Mouse (Mus musculus) kidney, postnatal 0 days (tissue): ENCODE measurements around the gene Cd300ld5. TPM values are rescaled to one million over a fixed set of nuclear protein-coding genes. Genes with fewer than 3 reads are reported as not detected.

Source experiments
- ATAC-seq: fragments of 200-750 bp; cut with Nextera tagmentation; replicated peaks from 2 replicates; pipeline ENCODE4 v1.8.0; 2017; ENCODE audit warnings: low read depth, moderate number of reproducible peaks, moderate TSS enrichment, moderate library complexity; ENCODE audit not compliant: low FRiP score
- DNase-seq: peaks from one replicate; pipeline ENCODE4 v3.0.0-alpha.2; 2016; ENCODE audit warnings: low spot score
- H3K27ac ChIP-seq: fragments of 300-500 bp; sonication (generic); 2 replicates; pipeline ENCODE4 v1.5.1; 2014; ENCODE audit warnings: mild to moderate bottlenecking
- H3K27me3 ChIP-seq: fragments of 300-500 bp; sonication (generic); 2 replicates; pipeline ENCODE4 v1.6.1; 2014; ENCODE audit warnings: low read length, mixed read lengths; ENCODE audit not compliant: insufficient read depth
- H3K36me3 ChIP-seq: fragments of 300-500 bp; sonication (generic); 2 replicates; pipeline ENCODE4 v1.6.1; 2014; ENCODE audit warnings: low read length, mixed read lengths; ENCODE audit not compliant: insufficient read depth
- H3K4me1 ChIP-seq: fragments of 300-500 bp; sonication (generic); replicated peaks from 2 replicates; pipeline ENCODE4 v1.6.1; 2014; ENCODE audit warnings: antibody characterized with exemption, low read length, mixed read lengths; ENCODE audit not compliant: insufficient read depth
- H3K4me2 ChIP-seq: fragments of 300-500 bp; sonication (generic); 2 replicates; pipeline ENCODE4 v1.6.1; 2014; ENCODE audit warnings: mild to moderate bottlenecking, low read length, moderate library complexity, mixed read lengths
- H3K4me3 ChIP-seq: fragments of 300-500 bp; sonication (generic); replicated peaks from 2 replicates; pipeline ENCODE4 v1.5.1; 2014; ENCODE audit warnings: low read depth, low read length
- H3K9ac ChIP-seq: fragments of 300-500 bp; sonication (generic); 2 replicates; pipeline ENCODE4 v1.6.1; 2014; ENCODE audit warnings: low read depth, low read length
- H3K9me3 ChIP-seq: fragments of 300-500 bp; sonication (generic); replicated peaks from 2 replicates; pipeline ENCODE4 v1.6.1; 2016; ENCODE audit warnings: low read length, inconsistent platforms, mixed read lengths
- CTCF ChIP-seq: IDR thresholded peaks from 2 replicates; pipeline ENCODE4 v1.5.1; 2016; ENCODE audit warnings: antibody characterized with exemption, low read depth, mild to moderate bottlenecking, moderate library complexity
- WGBS: fragments of 180-500 bp; shearing (Covaris S2); extraction: QIAGEN DNeasy Blood & Tissue Kit; methylation state at CpG from one replicate; pipeline ENCODE4 v1.1.7; 2014; 5-methylcytosine and 5-hydroxymethylcytosine counted together
- polyA plus RNA-seq: library from polyadenylated mRNA; unstranded; fragments of >200 nt; fragmentation: Nextera tagmentation; extraction: Ambion mirVana; gene quantifications from 2 replicates; pipeline ENCODE4 v1.2.1, GENCODE M21; 2015

Gene Cd300ld5
- polyA plus RNA-seq, 1 experiment from 2014 or later, result not detected

- Histone ChIP-seq H3K9ac (no peak overlapping the region), H3K9me3 (no peaks in the 10 kb centered on the region), H3K36me3 (no peaks in the 10 kb centered on the region), H3K4me3 (no peak overlapping the region), H3K27ac (no peak overlapping the region), H3K4me1 (no peaks in the 10 kb centered on the region), H3K4me2 (no peak overlapping the region), H3K27me3 (no peaks in the 10 kb centered on the region)
- 67% methylated on average over 3 of the region's 3 CpGs for WGBS
- no peak for TF ChIP-seq CTCF
- DNase-seq (no peak), ATAC-seq (no peak; the same call in 1 of the 2 replicates)
Observed at GRCm38 (mm10) chr11:115081373-115081772, 43.8 kb upstream of the Cd300ld5 start.

GRCm38 (mm10) chr11:115080886-115081285 is 43.3 kb upstream of the Cd300ld5 start:
- DNase-seq (peak; percentile 75), ATAC-seq (no peak)
- no peak overlapping the region for H3K4me3 ChIP-seq
- H3K4me2 ChIP-seq, result no peak overlapping the region
- no peaks in the 10 kb centered on the region for H3K36me3 ChIP-seq
- H3K9ac ChIP-seq, result no peak overlapping the region
- H3K27me3 ChIP-seq, result no peaks in the 10 kb centered on the region
- H3K9me3 ChIP-seq, result no peaks in the 10 kb centered on the region
- H3K27ac ChIP-seq, result no peak overlapping the region
- peak; percentile 85 for TF ChIP-seq CTCF
- H3K4me1 ChIP-seq, result no peaks in the 10 kb centered on the region
- 34% methylated on average over 13 of the region's 13 CpGs for WGBS

GRCm38 (mm10) chr11:115078680-115079079 is 41.1 kb upstream of the Cd300ld5 start:
- ATAC-seq (no peak), DNase-seq (no peak)
- Histone ChIP-seq H3K4me2 (no peak overlapping the region), H3K9me3 (no peaks in the 10 kb centered on the region), H3K27me3 (no peaks in the 10 kb centered on the region), H3K4me1 (no peaks in the 10 kb centered on the region), H3K9ac (no peak overlapping the region), H3K36me3 (no peaks in the 10 kb centered on the region), H3K4me3 (no peak overlapping the region), H3K27ac (no peak overlapping the region)
- WGBS, result 76% methylated on average over 5 of the region's 5 CpGs
- TF ChIP-seq CTCF, result no peak

GRCm38 (mm10) chr11:115077436-115077835 is 39.9 kb upstream of the Cd300ld5 start:
- Histone ChIP-seq H3K27ac (no peak overlapping the region), H3K36me3 (no peaks in the 10 kb centered on the region), H3K4me3 (no peak overlapping the region), H3K27me3 (no peaks in the 10 kb centered on the region), H3K4me2 (no peak overlapping the region), H3K9ac (no peak overlapping the region), H3K4me1 (no peaks in the 10 kb centered on the region), H3K9me3 (no peaks in the 10 kb centered on the region)
- 95% methylated on average over 1 of the region's 1 CpGs for WGBS
- DNase-seq, result no peak
- TF ChIP-seq CTCF, result no peak
- no peak for ATAC-seq

- H3K4me1 ChIP-seq, result no peaks in the 10 kb centered on the region
- no peak for TF ChIP-seq CTCF
- no peak overlapping the region for H3K4me2 ChIP-seq
- H3K9me3 ChIP-seq, result no peaks in the 10 kb centered on the region
- H3K36me3 ChIP-seq, result no peaks in the 10 kb centered on the region
- no peak overlapping the region for H3K27ac ChIP-seq
- 42% methylated on average over 5 of the region's 5 CpGs for WGBS
- H3K4me3 ChIP-seq, result no peak overlapping the region
- no peaks in the 10 kb centered on the region for H3K27me3 ChIP-seq
- no peak for ATAC-seq
- no peak for DNase-seq
- no peak overlapping the region for H3K9ac ChIP-seq
Observed at GRCm38 (mm10) chr11:115075859-115076258, 38.3 kb upstream of the Cd300ld5 start.

GRCm38 (mm10) chr11:115075407-115075806 is 37.8 kb upstream of the Cd300ld5 start:
- DNase-seq (no peak), ATAC-seq (no peak)
- H3K9me3 ChIP-seq, result no peaks in the 10 kb centered on the region
- no peaks in the 10 kb centered on the region for H3K36me3 ChIP-seq
- H3K27me3 ChIP-seq, result no peaks in the 10 kb centered on the region
- H3K4me1 ChIP-seq, result no peaks in the 10 kb centered on the region
- whole genome bisulfite sequencing, result 65% methylated on average over 7 of the region's 7 CpGs
- no peak overlapping the region for H3K27ac ChIP-seq
- no peak overlapping the region for H3K4me3 ChIP-seq
- no peak overlapping the region for H3K4me2 ChIP-seq
- H3K9ac ChIP-seq, result no peak overlapping the region
- no peak for TF ChIP-seq CTCF

GRCm38 (mm10) chr11:115073002-115073401 is 35.4 kb upstream of the Cd300ld5 start:
- Histone ChIP-seq H3K9me3 (no peaks in the 10 kb centered on the region), H3K4me2 (no peak overlapping the region), H3K4me3 (no peak overlapping the region), H3K9ac (no peak overlapping the region), H3K4me1 (no peaks in the 10 kb centered on the region), H3K27me3 (no peaks in the 10 kb centered on the region), H3K36me3 (no peaks in the 10 kb centered on the region), H3K27ac (no peak overlapping the region; the same call in 1 of the 2 replicates)
- no peak for ATAC-seq
- 71% methylated on average over 5 of the region's 5 CpGs for WGBS
- DNase-seq, result no peak
- no peak for TF ChIP-seq CTCF
